ENCODE assay signal across 16 mouse cellular contexts in genomic region chrX:56683521-56683920, GRCm38 (mm10). TPM values are rescaled to one million over a fixed set of nuclear protein-coding genes. Genes with fewer than 3 reads are reported as not detected.
DNase-seq lines count a peak whose midpoint lies in the region; ATAC-seq lines count a peak whose summit lies in the region.
"Had no signal": no experiment of that assay in that cellular context is flagged by ENCODE, and none has a peak within 500 bp of the region (broad histone marks: within the 10 kb centered on the region; RNA-seq: fewer than 3 reads in every experiment).

No protein-coding gene starts in this region.

- no peaks in the 10 kb centered on the region for H3K27me3 ChIP-seq in kidney, embryonic 15.5 days
- H3K27me3 ChIP-seq: forebrain, embryonic 13.5 days; hindbrain, embryonic 15.5 days; limb, embryonic 12.5 days; midbrain, embryonic 12.5 days had no signal

- no peaks in the 10 kb centered on the region for H3K9me3 ChIP-seq in kidney, embryonic 15.5 days (replicated peaks)
- H3K9me3 ChIP-seq: forebrain, embryonic 13.5 days; hindbrain, embryonic 15.5 days; limb, embryonic 12.5 days; midbrain, embryonic 12.5 days had no signal

- H3K4me1 ChIP-seq in kidney, embryonic 15.5 days, result no peaks in the 10 kb centered on the region
- H3K4me1 ChIP-seq: hindbrain, embryonic 15.5 days; limb, embryonic 12.5 days; midbrain, embryonic 12.5 days had no signal

- H3K27ac ChIP-seq in kidney, embryonic 15.5 days, result no peak overlapping the region
- H3K27ac ChIP-seq: forebrain, embryonic 13.5 days; hindbrain, embryonic 15.5 days; layer of hippocampus, adult 2 months; limb, embryonic 12.5 days; midbrain, embryonic 12.5 days had no signal

- no peaks in the 10 kb centered on the region for H3K36me3 ChIP-seq in kidney, embryonic 15.5 days
- H3K36me3 ChIP-seq: hindbrain, embryonic 15.5 days; limb, embryonic 12.5 days; midbrain, embryonic 12.5 days had no signal

- peak; percentile 5 to 7 for DNase-seq in cerebellum, postnatal 10 days
- DNase-seq in cerebellum, postnatal 14 days, result no peak
- peak; percentile 19 for DNase-seq in kidney, adult 9 months
- peak; percentile 30 to 34 for DNase-seq in right cerebral cortex, postnatal 10 days (ENCODE audit: low spot score in 2 of 2)
- no peak for DNase-seq in right cerebral cortex, postnatal 25 days
- peak; percentile 45 for DNase-seq in lung, postnatal 14 days
- no peak for DNase-seq in spleen, adult 12 weeks (ENCODE audit: low spot score)
- DNase-seq: adrenal gland, adult 8-10 months; cerebellum, postnatal 36 days; thymus, adult 2 months had no signal

- ATAC-seq in kidney, embryonic 15.5 days (replicated peaks; ENCODE audit: low FRiP score), result no peak
- ATAC-seq: forebrain, embryonic 13.5 days had no signal

- no peak overlapping the region for H3K4me3 ChIP-seq in kidney, embryonic 15.5 days (replicated peaks)
- H3K4me3 ChIP-seq: forebrain, embryonic 13.5 days; hindbrain, embryonic 15.5 days; layer of hippocampus, adult 2 months; limb, embryonic 12.5 days; midbrain, embryonic 12.5 days had no signal

- no peak overlapping the region for H3K4me2 ChIP-seq in kidney, embryonic 15.5 days
- H3K4me2 ChIP-seq: forebrain, embryonic 13.5 days; hindbrain, embryonic 15.5 days; limb, embryonic 12.5 days; midbrain, embryonic 12.5 days had no signal

- no peak overlapping the region for H3K9ac ChIP-seq in kidney, embryonic 15.5 days
- H3K9ac ChIP-seq: forebrain, embryonic 13.5 days; hindbrain, embryonic 15.5 days; limb, embryonic 12.5 days; midbrain, embryonic 12.5 days had no signal

- WGBS in kidney, embryonic 15.5 days, result 88% methylated on average over 10 of the region's 10 CpGs

RNA-seq across cellular contexts. Expression of gene Fhl1, which starts 48.1 kb away (rescaled TPM):
- 89.6 and 89.8 TPM in 2 replicates for polyA plus RNA-seq in kidney, embryonic 15.5 days (2015; fragmentation: Nextera tagmentation; extraction: Ambion mirVana)

Comparison
In these comparisons a context has a peak if more than half of its experiments do, and no peak if none do; other contexts are left out.
1. DNase-seq: peak in cerebellum, postnatal 10 days (2 of 2), kidney, adult 9 months (single experiment), right cerebral cortex, postnatal 10 days (2 of 2) and lung, postnatal 14 days (single experiment); none in cerebellum, postnatal 14 days (0 of 2), right cerebral cortex, postnatal 25 days (single experiment) and spleen, adult 12 weeks (single experiment).